Mouse (Mus musculus) heart, adult 2 months (tissue): ENCODE data around the gene Wnt5a.

Source experiments
- CTCF ChIP-seq: fragments of 200-600 bp; IDR thresholded peaks from 2 replicates; pipeline ENCODE4 v1.8.1; 2022; ENCODE audit warnings: antibody characterized with exemption, mild to moderate bottlenecking, moderate library complexity
- EP300 ChIP-seq: fragments of 200-500 bp; IDR thresholded peaks from 2 replicates; pipeline ENCODE4 v1.6.1; 2011; ENCODE audit warnings: low read depth, low read length, control low read depth; ENCODE audit not compliant: insufficient read depth
- POLR2A ChIP-seq: fragments of 200-500 bp; IDR thresholded peaks from 2 replicates; pipeline ENCODE4 v1.6.1; 2011; ENCODE audit warnings: mild to moderate bottlenecking, low read depth, low read length, control low read depth; ENCODE audit not compliant: insufficient read depth

- TF ChIP-seq EP300 (no peak), POLR2A (no peak), CTCF (no peak)
Measured at GRCm38 (mm10) chr14:28511029-28511651, 6.6 kb downstream of the Wnt5a start.
